Mouse (Mus musculus): ENCODE data around the gene Nrp2. TPM values are rescaled to one million over a fixed set of nuclear protein-coding genes. Genes with fewer than 3 reads are reported as not detected.

Nrp2 gene
- total RNA-seq, 4 experiments from 2014 or later: 61.1 to 61.8 (median 61.5) TPM

- no peak for DNase-seq (ENCODE audit: low spot score in 2 of 2)
These were observed 18.7 kb downstream of the Nrp2 start for GRCm38 (mm10) chr1:62721706-62722187.

GRCm38 (mm10) chr1:62722526-62722925, 19.4 kb downstream of the Nrp2 start:
- DNase-seq (ENCODE audit: low spot score in 2 of 2): no peak

GRCm38 (mm10) chr1:62723891-62724290, 20.8 kb downstream of the Nrp2 start:
- no peak for DNase-seq (ENCODE audit: low spot score in 2 of 2)

GRCm38 (mm10) chr1:62724461-62725021, 21.5 kb downstream of the Nrp2 start:
- DNase-seq (ENCODE audit: low spot score in 2 of 2): no peak

- no peak for DNase-seq (ENCODE audit: low spot score in 2 of 2)
These were observed 22.1 kb downstream of the Nrp2 start for GRCm38 (mm10) chr1:62725032-62725678.

GRCm38 (mm10) chr1:62727191-62727590, 24.1 kb downstream of the Nrp2 start:
- DNase-seq (ENCODE audit: low spot score in 2 of 2): no peak

- no peak for DNase-seq (ENCODE audit: low spot score in 2 of 2)
These were observed 25.3 kb downstream of the Nrp2 start for GRCm38 (mm10) chr1:62728421-62728820.

GRCm38 (mm10) chr1:62728926-62729325, 25.8 kb downstream of the Nrp2 start:
- no peak for DNase-seq (ENCODE audit: low spot score in 2 of 2)

- no peak for DNase-seq (ENCODE audit: low spot score in 2 of 2)
These were observed 26.5 kb downstream of the Nrp2 start for GRCm38 (mm10) chr1:62729345-62730150.

- no peak for DNase-seq (ENCODE audit: low spot score in 2 of 2)
These were observed 29.0 kb downstream of the Nrp2 start for GRCm38 (mm10) chr1:62732036-62732435.

GRCm38 (mm10) chr1:62734420-62734931, 31.4 kb downstream of the Nrp2 start:
- DNase-seq (ENCODE audit: low spot score in 2 of 2): no peak

GRCm38 (mm10) chr1:62734980-62735379, 31.9 kb downstream of the Nrp2 start:
- no peak for DNase-seq (ENCODE audit: low spot score in 2 of 2)

GRCm38 (mm10) chr1:62735835-62736234, 32.8 kb downstream of the Nrp2 start:
- no peak for DNase-seq (ENCODE audit: low spot score in 2 of 2)

GRCm38 (mm10) chr1:62736455-62737012, 33.4 kb downstream of the Nrp2 start:
- DNase-seq (ENCODE audit: low spot score in 2 of 2): no peak

GRCm38 (mm10) chr1:62738165-62738564, 35.1 kb downstream of the Nrp2 start:
- DNase-seq (ENCODE audit: low spot score in 2 of 2): no peak

GRCm38 (mm10) chr1:62742092-62742491, 39.0 kb downstream of the Nrp2 start:
- no peak for DNase-seq (ENCODE audit: low spot score in 2 of 2)

GRCm38 (mm10) chr1:62743064-62743694, 40.1 kb downstream of the Nrp2 start:
- peak in 1 of 2 experiments; percentile 49 for DNase-seq (ENCODE audit: low spot score in 2 of 2)

GRCm38 (mm10) chr1:62745889-62746288, 42.8 kb downstream of the Nrp2 start:
- DNase-seq (ENCODE audit: low spot score in 2 of 2): no peak

GRCm38 (mm10) chr1:62747421-62748111, 44.5 kb downstream of the Nrp2 start:
- no peak for DNase-seq (ENCODE audit: low spot score in 2 of 2)

GRCm38 (mm10) chr1:62748361-62748760, 45.3 kb downstream of the Nrp2 start:
- no peak for DNase-seq (ENCODE audit: low spot score in 2 of 2)

- peak; percentile 74 to 76 for DNase-seq (ENCODE audit: low spot score in 2 of 2)
These were observed 46.6 kb downstream of the Nrp2 start for GRCm38 (mm10) chr1:62749716-62750115.

Data from layer of hippocampus, adult 8-10 months (tissue).